Mouse (Mus musculus): ENCODE data around the gene Abracl.
A peak's percentile ranks its signal among the peaks of the same experiment; 100 is the strongest.

Abracl gene

DNA sequence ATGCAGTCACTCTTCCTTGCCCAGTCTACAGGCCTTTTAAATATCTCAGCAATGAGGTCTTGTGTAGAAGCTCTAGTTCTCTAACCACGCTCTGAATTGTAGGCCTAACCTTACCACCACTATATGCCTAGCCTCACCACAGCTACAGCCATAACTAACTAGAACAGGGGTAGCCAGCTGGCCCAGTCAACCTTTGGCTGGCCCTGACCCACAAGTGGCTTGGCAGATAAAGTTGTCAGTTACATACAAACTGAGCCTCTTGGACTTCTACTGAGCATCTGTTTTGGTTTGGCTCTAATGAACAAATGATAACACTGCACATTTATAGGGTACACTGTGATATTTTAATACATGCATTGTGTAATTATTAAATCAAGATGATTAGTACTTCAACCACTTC lies 16.3 kb downstream of the Abracl start:
- no peak for DNase-seq (ENCODE audit: low read depth, low spot score)
- H3K27me3 ChIP-seq (ENCODE audit: control insufficient read depth, insufficient read depth, low read length, poor library complexity, severe bottlenecking): no peaks in the 10 kb centered on the region

DNA sequence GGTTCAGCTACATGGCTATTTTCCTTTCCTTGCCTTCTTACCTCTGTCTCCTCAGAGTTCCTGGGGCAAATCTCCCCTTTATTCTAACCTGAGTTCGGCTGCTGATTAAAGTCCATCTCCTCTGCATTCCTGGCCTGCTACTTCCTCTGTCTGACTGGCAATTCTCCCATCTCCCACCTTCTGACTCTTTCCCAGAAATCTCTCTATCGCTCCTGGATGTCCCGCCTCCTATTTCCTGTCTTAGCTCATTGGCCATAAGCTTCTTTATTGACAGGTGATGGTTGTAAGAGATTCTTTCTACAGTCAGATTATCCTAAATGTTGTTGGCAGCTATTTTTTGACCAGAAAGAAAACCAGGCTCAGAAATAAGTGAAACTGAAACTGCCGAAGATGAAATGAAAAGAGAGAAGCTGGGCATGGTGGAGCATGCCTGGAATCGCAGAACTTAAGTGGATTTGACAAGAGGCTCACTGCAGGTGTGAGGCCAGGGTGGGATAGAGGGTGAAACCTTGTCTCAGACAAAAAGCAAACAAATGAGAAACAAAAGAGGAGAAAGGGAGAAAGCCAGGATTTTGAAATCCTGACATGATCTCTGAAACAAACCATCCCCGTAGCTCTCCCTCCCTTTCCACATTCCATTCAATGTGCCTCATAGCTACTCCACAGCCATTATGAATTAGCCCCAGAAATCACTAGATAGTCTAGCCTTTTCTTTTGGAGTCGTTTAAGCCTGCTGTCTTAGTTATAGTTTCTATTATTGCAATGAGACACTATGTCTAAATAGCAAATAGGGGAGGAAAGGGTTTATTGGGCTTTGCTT lies 17.7 kb downstream of the Abracl start:
- DNase-seq (ENCODE audit: low read depth, low spot score): no peak
- Histone ChIP-seq H3K27me3 (ENCODE audit: control insufficient read depth, insufficient read depth, low read length, poor library complexity, severe bottlenecking) (no peaks in the 10 kb centered on the region), H3K36me3 (ENCODE audit: control insufficient read depth, insufficient read depth, low read length, poor library complexity, severe bottlenecking) (no peaks in the 10 kb centered on the region)

More for the DNA sequence above, 16.3 kb downstream of the Abracl start:
- no peaks in the 10 kb centered on the region for H3K36me3 ChIP-seq (ENCODE audit: control insufficient read depth, insufficient read depth, low read length, poor library complexity, severe bottlenecking)

DNA sequence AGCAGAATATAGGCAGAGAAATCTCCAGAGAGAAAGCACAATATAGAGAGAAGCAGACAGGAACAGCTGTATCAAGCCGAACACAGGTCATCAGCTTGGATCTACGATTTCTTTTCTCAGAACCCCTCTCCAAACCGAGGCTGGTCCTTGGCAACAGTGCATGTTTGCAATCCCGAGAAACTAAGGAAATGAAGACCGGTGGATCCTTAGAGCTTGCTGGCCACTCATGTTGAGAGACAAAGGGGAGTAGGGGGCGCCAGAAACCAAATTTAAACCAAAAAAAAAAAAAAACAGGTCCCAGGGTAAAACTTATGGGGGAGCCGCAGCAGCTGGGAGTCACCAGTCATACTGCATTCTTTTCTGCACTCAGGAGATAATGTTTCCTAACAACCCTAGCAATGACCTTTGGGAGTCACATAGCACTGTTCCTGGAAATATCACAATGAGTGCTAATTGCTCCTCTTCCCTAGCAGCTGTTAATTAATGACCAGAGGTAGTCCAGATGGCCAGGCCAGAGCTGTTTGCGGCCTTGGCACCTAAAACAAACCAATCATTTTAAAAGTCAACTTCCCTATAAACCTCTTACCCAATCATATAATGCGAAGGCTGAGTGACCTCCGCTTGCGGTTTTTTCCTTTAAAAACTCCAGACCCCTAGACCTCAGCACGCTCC lies 19.0 kb downstream of the Abracl start:
- no peaks in the 10 kb centered on the region for H3K36me3 ChIP-seq (ENCODE audit: control insufficient read depth, insufficient read depth, low read length, poor library complexity, severe bottlenecking)
- DNase-seq (ENCODE audit: low read depth, low spot score): no peak
- no peaks in the 10 kb centered on the region for H3K27me3 ChIP-seq (ENCODE audit: control insufficient read depth, insufficient read depth, low read length, poor library complexity, severe bottlenecking)

DNA sequence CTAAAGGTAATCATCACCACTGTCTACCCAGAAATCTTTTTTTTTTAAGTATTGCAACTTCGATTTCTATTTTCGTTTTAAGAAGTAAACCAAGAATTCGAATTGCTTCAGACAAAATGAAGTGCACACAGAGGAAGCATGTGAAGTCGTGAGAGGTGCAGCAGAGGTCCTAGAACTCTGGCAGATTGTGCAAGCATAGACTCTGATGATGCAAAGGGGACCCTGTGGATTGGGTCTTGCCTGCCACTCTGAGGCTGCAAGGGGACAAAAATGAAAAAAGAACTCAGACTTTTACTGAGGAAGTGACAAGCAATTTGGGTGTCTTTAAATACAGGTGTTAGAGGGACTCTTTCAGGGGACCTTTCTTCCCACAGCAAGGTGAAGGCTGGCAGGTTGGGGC lies 32.5 kb downstream of the Abracl start:
- H3K27me3 ChIP-seq (ENCODE audit: control insufficient read depth, insufficient read depth, low read length, poor library complexity, severe bottlenecking): no peaks in the 10 kb centered on the region
- DNase-seq (ENCODE audit: low read depth, low spot score): no peak

DNA sequence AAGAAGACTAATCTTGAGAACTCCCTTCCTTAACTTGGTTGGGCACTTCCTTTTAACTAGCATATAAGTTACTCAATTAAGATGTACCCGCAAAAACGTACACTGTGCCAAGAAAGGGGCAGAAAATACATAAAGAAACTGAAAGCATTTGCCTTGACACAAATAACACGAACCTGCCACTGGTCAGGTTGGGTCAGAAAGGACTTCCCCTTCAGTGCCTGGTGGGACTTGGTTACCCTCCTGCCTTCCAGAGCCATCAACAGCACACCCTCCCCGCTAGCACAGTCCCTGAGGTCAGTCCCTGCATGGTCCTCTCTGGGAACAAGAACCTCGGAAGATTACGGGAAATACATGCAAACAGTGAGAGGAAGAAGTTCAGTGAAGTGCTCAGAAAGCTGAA lies 34.0 kb downstream of the Abracl start:
- DNase-seq (ENCODE audit: low read depth, low spot score): peak; percentile 39
- no peaks in the 10 kb centered on the region for H3K36me3 ChIP-seq (ENCODE audit: control insufficient read depth, insufficient read depth, low read length, poor library complexity, severe bottlenecking)
- no peaks in the 10 kb centered on the region for H3K27me3 ChIP-seq (ENCODE audit: control insufficient read depth, insufficient read depth, low read length, poor library complexity, severe bottlenecking)

More for the DNA sequence above, 32.5 kb downstream of the Abracl start:
- H3K36me3 ChIP-seq (ENCODE audit: control insufficient read depth, insufficient read depth, low read length, poor library complexity, severe bottlenecking): no peaks in the 10 kb centered on the region

DNA sequence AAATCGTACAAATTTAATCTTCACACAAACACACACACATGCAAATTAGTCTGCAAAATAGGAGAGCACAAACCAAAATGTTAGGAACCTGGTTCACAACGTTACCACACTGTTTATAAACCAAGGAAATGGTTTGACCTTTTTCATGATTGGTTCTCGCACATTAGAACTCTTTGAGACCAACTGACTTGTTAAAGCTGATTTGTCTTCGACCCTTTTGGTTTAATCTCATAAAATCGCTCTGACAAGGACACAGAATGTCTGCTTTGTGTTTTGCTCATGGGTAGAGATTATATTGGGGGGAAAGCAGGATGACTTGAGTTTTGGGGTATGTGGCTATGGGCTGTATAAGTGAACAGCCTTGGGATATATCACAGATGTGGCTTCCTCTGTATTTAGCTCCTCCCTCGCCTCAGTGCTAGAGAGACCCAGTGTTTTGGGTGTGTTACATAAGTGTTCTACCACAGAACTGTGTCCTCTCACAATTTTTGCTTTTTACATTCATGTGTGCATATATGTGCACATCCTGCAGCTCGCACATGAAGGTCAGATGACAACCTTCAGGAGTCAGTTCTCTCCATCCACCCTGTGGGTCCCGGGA lies 35.2 kb downstream of the Abracl start:
- DNase-seq (ENCODE audit: low read depth, low spot score): no peak
- Histone ChIP-seq H3K36me3 (ENCODE audit: control insufficient read depth, insufficient read depth, low read length, poor library complexity, severe bottlenecking) (no peaks in the 10 kb centered on the region), H3K27me3 (ENCODE audit: control insufficient read depth, insufficient read depth, low read length, poor library complexity, severe bottlenecking) (no peaks in the 10 kb centered on the region)

DNA sequence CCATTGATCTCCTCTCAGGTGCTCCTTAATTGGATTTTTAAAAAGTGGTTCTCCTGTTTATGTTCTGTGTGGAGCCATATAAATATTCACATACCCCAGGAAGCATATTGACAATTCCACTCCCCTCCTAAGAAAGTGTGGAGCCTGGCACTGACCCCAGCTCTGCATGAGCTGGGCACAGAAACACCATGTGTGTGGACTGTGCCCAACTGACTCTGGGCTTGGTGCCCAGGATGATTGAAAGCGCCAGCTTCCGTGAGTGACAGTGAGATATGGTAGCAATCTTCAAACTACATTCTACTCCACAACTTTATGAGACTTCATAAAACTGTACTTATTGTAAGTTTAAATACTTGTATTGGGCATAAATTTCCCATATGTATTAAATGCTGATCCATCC lies 39.8 kb downstream of the Abracl start:
- no peaks in the 10 kb centered on the region for H3K36me3 ChIP-seq (ENCODE audit: control insufficient read depth, insufficient read depth, low read length, poor library complexity, severe bottlenecking)
- no peak for DNase-seq (ENCODE audit: low read depth, low spot score)
- no peaks in the 10 kb centered on the region for H3K27me3 ChIP-seq (ENCODE audit: control insufficient read depth, insufficient read depth, low read length, poor library complexity, severe bottlenecking)

DNA sequence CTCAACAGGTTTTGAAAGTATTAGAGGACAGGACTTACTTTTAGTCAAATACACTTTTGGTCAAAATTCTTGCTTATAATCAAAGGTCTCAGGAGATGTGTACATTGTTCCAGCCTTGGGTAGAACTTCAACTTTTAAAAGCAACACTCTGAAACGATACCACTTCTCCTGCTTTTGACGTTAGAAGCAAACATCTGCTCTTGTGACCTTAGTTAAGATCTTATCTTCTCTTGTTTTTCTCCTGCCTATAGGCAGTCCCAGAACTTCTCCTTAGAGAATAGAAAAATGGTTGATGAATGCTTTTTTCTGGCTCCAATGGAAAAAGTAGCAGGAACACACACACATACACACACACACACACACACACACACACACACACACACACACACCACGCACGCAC lies 57.0 kb downstream of the Abracl start:
- no peak for DNase-seq (ENCODE audit: low read depth, low spot score)
- H3K27me3 ChIP-seq (ENCODE audit: control insufficient read depth, insufficient read depth, low read length, poor library complexity, severe bottlenecking): no peaks in the 10 kb centered on the region

More for the DNA sequence above, 57.0 kb downstream of the Abracl start:
- H3K36me3 ChIP-seq (ENCODE audit: control insufficient read depth, insufficient read depth, low read length, poor library complexity, severe bottlenecking): no peaks in the 10 kb centered on the region

All from splenic B cell, adult 2 months (primary cell).